Mouse (Mus musculus) heart, embryonic 15.5 days (tissue): ENCODE data around the gene Sp6. TPM values are rescaled to one million over a fixed set of nuclear protein-coding genes. Genes with fewer than 3 reads are reported as not detected.

Source experiments
- ATAC-seq: fragments of 200-750 bp; cut with Nextera tagmentation; replicated peaks from 2 replicates; pipeline ENCODE4 v1.8.0; 2017; ENCODE audit warnings: low read depth, moderate TSS enrichment; ENCODE audit not compliant: insufficient number of reproducible peaks, insufficient read depth, low FRiP score
- H3K27ac ChIP-seq: fragments of 300-500 bp; sonication (generic); 2 replicates; pipeline ENCODE4 v1.5.1; 2015; ENCODE audit warnings: mild to moderate bottlenecking, inconsistent platforms
- H3K27me3 ChIP-seq: fragments of 300-500 bp; sonication (generic); 2 replicates; pipeline ENCODE4 v1.6.1; 2015; ENCODE audit warnings: inconsistent platforms
- H3K36me3 ChIP-seq: fragments of 300-500 bp; sonication (generic); 2 replicates; pipeline ENCODE4 v1.6.1; 2015; ENCODE audit warnings: mild to moderate bottlenecking, inconsistent platforms
- H3K4me1 ChIP-seq: fragments of 300-500 bp; sonication (generic); replicated peaks from 2 replicates; pipeline ENCODE4 v1.6.1; 2015; ENCODE audit warnings: inconsistent platforms
- H3K4me2 ChIP-seq: fragments of 300-500 bp; sonication (generic); 2 replicates; pipeline ENCODE4 v1.6.1; 2015; ENCODE audit warnings: inconsistent platforms, mild to moderate bottlenecking, moderate library complexity
- H3K4me3 ChIP-seq: fragments of 300-500 bp; sonication (generic); 2 replicates; pipeline ENCODE4 v1.5.1; 2015; ENCODE audit warnings: mild to moderate bottlenecking, inconsistent platforms
- H3K9ac ChIP-seq: fragments of 300-500 bp; sonication (generic); 2 replicates; pipeline ENCODE4 v1.6.1; 2015; ENCODE audit warnings: mild to moderate bottlenecking, inconsistent platforms
- H3K9me3 ChIP-seq: fragments of 300-500 bp; sonication (generic); replicated peaks from 2 replicates; pipeline ENCODE4 v1.6.1; 2016; ENCODE audit warnings: inconsistent platforms
- whole genome bisulfite sequencing: fragments of 180-500 bp; shearing (Covaris S2); methylation state at CpG from one replicate; pipeline ENCODE4 v1.1.7; 2015; ENCODE audit warnings: mixed read lengths; 5-methylcytosine and 5-hydroxymethylcytosine counted together
- polyA plus RNA-seq: library from polyadenylated mRNA; unstranded; fragments of >200 nt; fragmentation: Nextera tagmentation; extraction: Ambion mirVana; gene quantifications from 2 replicates; pipeline ENCODE4 v1.2.1, GENCODE M21; 2015

Sp6 gene
- polyA plus RNA-seq, 1 experiment from 2014 or later = 0.09 TPM

DNA sequence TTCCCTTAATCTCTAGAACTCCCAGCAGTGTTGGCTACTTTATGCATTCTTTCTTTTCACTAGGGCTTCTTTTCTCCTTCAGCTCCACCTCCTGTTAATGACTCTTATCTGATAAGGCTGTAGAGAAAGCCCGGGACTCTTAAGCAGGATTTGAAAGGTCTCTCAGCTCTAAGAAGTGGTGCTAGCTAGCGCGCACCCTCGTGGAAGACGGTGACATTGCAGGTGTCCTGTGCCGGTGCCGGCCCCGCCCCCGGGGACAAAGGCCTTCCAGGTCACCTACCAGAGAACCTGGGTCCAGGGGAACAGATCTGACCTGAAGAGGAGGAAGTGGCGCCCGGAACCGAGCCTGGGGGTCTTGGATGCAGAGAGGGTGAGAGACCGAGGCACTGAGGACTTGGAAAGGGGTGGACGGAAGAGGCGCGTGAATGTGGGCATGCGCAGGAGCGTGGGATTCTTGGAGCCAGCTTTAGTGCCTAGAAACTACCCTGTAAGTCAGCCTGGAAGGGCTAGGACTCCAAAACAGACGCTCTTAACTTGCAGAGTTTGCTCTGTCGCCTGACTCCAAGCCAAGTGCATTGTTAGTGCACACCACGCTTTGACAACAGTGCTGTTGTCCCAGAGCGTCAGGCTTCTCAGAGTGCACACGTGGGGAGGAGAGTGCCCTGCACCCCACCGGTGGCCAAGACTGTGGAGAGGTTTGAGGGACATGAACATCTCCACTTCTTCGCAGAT lies 16.7 kb downstream of the Sp6 start, which contains the start of gene Scrn2:
Gene Scrn2 (plus strand): TSS at position 253 of the 732 bp plus-strand sequence.
- H3K9me3 ChIP-seq = no peaks in the 10 kb centered on the region

DNA sequence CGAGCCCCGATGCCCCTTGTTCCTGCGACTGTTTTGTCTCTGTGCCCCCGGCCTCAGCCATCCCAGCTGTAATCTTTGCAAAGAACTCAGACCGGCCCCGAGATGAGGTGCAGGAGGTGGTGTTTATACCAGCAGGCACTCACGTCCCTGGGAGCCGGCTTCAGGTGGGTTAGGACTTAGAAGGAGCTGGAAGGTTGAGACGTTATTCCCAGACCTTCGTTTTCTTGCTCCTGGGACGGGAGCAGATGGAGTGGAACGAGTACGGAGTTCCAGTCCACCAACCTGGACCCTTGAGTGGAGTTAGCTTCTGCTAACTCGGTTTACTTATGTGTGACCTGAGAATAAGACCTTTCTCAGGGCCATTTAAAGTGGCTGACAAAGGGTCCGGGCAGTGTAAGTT lies 17.2 kb downstream of the Sp6 start:
- Histone ChIP-seq H3K9ac (peak overlapping the region; percentile 81), H3K27me3 (peaks cover 4% of the 10 kb centered on the region)

More for the DNA sequence above, 16.7 kb downstream of the Sp6 start, which contains the start of gene Scrn2:
- Histone ChIP-seq H3K4me1 (peaks cover 26% of the 10 kb centered on the region), H3K27me3 (peaks cover 10% of the 10 kb centered on the region), H3K27ac (peak within 1 kb of the TSS; percentile 85), H3K4me3 (peak within 1 kb of the TSS; percentile 84), H3K9ac (peak within 1 kb of the TSS; percentile 81), H3K36me3 (no peaks in the 10 kb centered on the region; the same call in 1 of the 2 replicates), H3K4me2 (peak within 1 kb of the TSS; percentile 75)
- peak; percentile 43 for ATAC-seq
- 2% methylated on average over 25 of the region's 25 CpGs for WGBS

DNA sequence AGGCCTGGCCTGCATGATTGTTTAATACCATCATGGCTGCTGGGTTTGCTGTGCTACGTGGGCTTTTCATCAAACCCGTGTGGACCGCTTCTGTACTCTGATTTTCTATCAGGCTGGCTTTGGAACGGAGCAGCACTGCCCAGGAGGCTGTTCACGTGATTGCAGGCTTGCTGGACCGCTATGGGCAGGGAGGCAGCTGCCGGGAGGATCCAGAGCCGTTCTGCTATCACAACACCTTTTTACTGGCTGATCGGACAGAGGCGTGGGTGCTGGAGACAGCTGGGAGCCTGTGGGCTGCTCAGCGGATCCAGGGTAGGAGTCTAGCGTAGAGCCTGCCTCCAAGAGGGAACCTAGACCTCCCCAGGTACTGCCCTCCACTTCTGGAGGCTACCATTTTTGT lies 18.8 kb downstream of the Sp6 start:
- WGBS = 59% methylated on average over 12 of the region's 12 CpGs
- no peak overlapping the region for H3K27ac ChIP-seq
- no peak for ATAC-seq

More for the DNA sequence above, 17.2 kb downstream of the Sp6 start:
- peak overlapping the region; percentile 75 for H3K4me2 ChIP-seq
- peak overlapping the region; percentile 85 for H3K27ac ChIP-seq
- peaks cover 20% of the 10 kb centered on the region for H3K4me1 ChIP-seq
- H3K36me3 ChIP-seq = no peaks in the 10 kb centered on the region; the same call in 1 of the 2 replicates
- H3K9me3 ChIP-seq = no peaks in the 10 kb centered on the region
- WGBS = 18% methylated on average over 15 of the region's 15 CpGs
- peak overlapping the region; percentile 84 for H3K4me3 ChIP-seq
- ATAC-seq = no peak

DNA sequence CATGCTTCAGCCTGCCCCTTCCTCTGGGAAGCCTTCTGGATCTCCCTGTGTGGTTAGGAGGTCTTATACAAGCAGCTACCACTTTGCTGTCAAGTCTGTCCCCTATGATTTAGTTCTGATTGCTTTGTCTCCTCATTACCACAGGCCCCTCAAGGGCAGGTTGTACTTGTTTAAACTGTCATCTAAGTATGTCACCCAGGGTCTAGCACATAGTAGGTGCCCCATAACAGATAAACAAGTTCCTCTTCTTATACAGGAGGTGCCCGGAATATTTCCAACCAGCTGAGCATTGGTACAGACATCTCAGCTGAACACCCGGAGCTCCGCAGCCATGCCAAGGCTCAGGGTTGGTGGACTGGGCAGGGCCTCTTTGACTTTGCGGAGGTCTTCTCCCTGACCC lies 19.3 kb downstream of the Sp6 start:
- Histone ChIP-seq H3K27me3 (no peaks in the 10 kb centered on the region), H3K9me3 (no peaks in the 10 kb centered on the region), H3K4me2 (no peak overlapping the region), H3K4me3 (no peak overlapping the region), H3K4me1 (peaks cover 12% of the 10 kb centered on the region), H3K36me3 (no peaks in the 10 kb centered on the region; the same call in 1 of the 2 replicates), H3K27ac (no peak overlapping the region), H3K9ac (no peak overlapping the region)
- 87% methylated on average over 4 of the region's 4 CpGs for WGBS
- no peak for ATAC-seq

More for the DNA sequence above, 18.8 kb downstream of the Sp6 start:
- no peak overlapping the region for H3K4me3 ChIP-seq
- H3K9ac ChIP-seq = no peak overlapping the region
- H3K36me3 ChIP-seq = no peaks in the 10 kb centered on the region; the same call in 1 of the 2 replicates
- H3K9me3 ChIP-seq = no peaks in the 10 kb centered on the region
- H3K4me2 ChIP-seq = no peak overlapping the region
- no peaks in the 10 kb centered on the region for H3K27me3 ChIP-seq
- peaks cover 12% of the 10 kb centered on the region for H3K4me1 ChIP-seq

DNA sequence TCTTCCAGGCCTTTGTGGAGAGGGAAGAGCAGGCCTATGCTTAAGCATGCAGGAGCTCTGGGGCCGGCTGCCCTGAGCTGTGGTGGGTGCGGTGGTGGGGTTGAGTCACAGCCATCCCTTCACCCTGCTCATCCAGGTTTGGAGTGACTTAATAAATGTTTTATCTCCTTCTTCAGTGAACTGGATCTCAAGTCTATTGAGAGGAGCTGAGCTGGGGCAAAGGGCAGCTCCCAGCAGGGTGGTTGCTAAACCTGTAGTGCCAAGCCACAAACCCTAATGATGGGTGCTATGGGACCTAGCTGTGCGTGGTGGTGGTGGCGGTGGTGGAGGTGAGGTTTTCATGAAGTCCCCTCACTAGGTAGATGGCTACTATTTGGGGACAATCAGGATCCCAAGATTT lies 20.6 kb downstream of the Sp6 start:
- ATAC-seq = no peak
- 80% methylated on average over 4 of the region's 4 CpGs for WGBS
- Histone ChIP-seq H3K4me2 (no peak overlapping the region), H3K27ac (no peak overlapping the region), H3K9ac (no peak overlapping the region), H3K9me3 (no peaks in the 10 kb centered on the region), H3K36me3 (no peaks in the 10 kb centered on the region; the same call in 1 of the 2 replicates), H3K27me3 (no peaks in the 10 kb centered on the region), H3K4me1 (peaks cover 12% of the 10 kb centered on the region), H3K4me3 (no peak overlapping the region)

DNA sequence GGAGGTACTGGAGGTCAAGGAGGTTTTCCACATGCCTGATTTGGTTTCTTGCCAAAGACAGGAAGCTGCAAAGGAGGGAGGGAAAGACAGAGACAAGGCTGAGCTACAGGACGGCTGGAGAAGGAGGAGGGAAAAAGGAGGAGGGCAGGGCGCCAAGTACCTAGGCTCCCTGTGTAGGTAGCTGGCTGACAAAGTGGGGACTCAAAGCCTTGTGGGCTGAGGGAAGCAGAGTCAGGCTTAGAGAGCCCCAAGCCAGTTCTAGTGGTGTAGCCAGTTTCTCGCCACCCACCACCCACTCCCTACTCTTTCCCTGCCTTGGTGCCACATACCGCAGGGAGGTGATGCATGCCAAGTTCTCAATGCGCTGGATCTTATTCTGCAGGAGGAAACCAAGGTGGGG lies 22.9 kb downstream of the Sp6 start:
- no peak for ATAC-seq
- WGBS = 64% methylated on average over 5 of the region's 5 CpGs
- Histone ChIP-seq H3K9me3 (no peaks in the 10 kb centered on the region), H3K27ac (no peak overlapping the region), H3K9ac (no peak overlapping the region), H3K4me1 (peaks cover 7% of the 10 kb centered on the region; the same call in 1 of the 2 replicates), H3K36me3 (no peaks in the 10 kb centered on the region; the same call in 1 of the 2 replicates), H3K27me3 (no peaks in the 10 kb centered on the region), H3K4me3 (no peak overlapping the region), H3K4me2 (no peak overlapping the region)

DNA sequence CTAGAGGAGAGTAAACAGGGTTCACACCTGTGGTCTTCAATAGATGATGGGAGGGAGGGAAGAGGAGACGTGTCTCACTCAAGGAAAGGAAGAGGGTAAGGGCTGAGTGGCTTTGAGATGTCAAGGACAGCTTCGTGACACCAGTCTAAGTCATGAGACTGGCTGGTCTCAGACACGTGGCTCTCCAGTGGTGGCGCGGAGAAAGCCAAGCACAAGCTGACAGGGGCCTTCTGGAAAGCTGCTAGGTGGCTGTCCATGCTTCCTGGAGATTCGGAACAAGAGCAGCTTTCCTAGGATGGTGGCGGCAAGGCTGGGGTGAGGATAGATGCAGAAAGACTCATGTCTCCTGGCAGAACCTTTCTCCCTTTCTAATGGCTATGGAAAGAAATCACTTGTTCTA lies 25.7 kb downstream of the Sp6 start:
- H3K9me3 ChIP-seq = no peaks in the 10 kb centered on the region
- no peak overlapping the region for H3K4me3 ChIP-seq
- no peak overlapping the region for H3K9ac ChIP-seq
- ATAC-seq = no peak
- H3K4me1 ChIP-seq = peaks cover 13% of the 10 kb centered on the region
- 55% methylated on average over 7 of the region's 7 CpGs for WGBS
- no peaks in the 10 kb centered on the region for H3K27me3 ChIP-seq
- H3K4me2 ChIP-seq = no peak overlapping the region
- H3K27ac ChIP-seq = no peak overlapping the region
- H3K36me3 ChIP-seq = no peaks in the 10 kb centered on the region; the same call in 1 of the 2 replicates

DNA sequence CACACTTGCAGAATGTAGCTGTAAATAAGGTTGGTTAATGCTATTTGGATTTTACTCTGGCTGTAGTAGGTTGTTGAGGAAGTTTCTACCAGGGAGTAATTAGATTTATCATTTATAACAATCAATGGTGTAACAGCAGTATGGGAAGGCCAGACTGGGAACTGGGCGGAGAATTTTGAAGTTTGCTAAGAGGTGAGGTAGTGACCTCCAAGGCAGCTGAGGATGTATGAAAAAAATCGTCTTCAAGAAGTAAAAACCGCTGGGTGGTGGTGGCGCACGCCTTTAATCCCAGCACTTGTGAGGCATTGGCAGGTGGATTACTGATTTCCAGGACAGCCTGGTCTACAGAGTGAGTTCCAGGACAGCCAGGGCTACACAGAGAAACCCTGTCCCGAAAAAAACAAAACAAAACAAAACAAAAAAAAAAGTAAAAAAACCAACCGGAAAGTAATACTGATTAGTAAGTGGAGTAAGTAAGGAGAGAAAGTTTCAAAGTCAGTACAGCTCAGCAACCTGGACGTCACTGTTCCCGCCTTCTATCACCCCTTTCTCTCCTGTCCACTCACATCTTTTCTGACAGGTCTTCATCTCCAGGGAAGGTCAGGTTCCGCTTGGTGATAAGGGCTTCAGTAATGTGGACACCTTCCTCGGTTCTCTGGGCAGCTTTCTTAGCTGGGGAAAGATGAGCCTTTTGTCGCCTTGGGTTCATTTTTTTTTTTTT lies 27.3 kb downstream of the Sp6 start:
- Histone ChIP-seq H3K4me1 (peaks cover 13% of the 10 kb centered on the region), H3K36me3 (peaks cover 8% of the 10 kb centered on the region; the same call in 1 of the 2 replicates), H3K9me3 (no peaks in the 10 kb centered on the region), H3K27ac (no peak overlapping the region), H3K27me3 (no peaks in the 10 kb centered on the region), H3K9ac (peak overlapping the region; percentile 49; the same call in 1 of the 2 replicates), H3K4me2 (peak overlapping the region; percentile 95), H3K4me3 (peak overlapping the region; percentile 94)
- ATAC-seq = no peak
- WGBS = 36% methylated on average over 12 of the region's 12 CpGs

DNA sequence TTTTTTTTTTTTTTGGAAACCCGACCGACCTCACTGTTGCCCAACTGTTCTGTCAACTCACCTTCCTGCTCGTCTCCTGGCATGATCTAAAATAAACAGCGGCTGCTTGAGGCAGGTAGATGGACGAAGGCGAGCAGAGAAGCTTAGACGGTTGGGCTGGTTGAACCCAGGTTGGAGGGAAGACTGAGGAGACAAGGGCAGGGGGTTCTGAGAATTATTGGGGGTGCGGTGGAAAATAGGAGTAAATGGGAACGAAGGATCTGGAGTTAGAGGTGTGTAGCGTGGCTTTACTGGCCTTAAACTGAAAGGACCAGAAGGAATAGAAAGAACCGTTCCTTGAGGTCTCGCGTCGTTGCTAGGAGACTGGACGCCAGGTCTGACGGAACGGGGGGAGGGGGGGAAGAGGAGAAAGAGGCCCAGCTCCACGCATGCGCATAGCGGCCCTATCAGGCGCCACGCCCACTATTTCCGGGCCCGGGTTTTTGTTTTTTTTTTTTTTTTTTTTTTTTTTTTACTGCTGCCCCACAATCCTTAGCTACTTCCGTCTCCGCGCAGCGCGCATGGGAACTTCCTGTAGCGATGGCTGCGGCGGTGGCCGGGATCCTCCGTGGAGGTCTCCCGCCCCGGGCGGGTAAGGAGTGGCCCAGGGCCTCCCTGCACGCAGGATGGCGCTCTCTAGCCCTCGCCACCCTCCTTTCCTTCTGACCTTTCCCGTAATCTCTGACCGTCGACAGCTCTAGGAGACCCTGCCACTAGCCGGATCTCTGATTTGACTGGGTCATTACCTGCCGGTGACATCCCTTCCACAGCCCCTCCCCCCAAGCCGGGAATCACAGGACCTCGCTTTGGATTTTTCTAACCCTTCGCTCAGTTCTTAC lies 28.1 kb downstream of the Sp6 start, which contains the start of the genes Lrrc46 and Mrpl10:
Gene Lrrc46 (minus strand): TSS at position 386 of the 878 bp plus-strand sequence.
Gene Mrpl10 (plus strand): TSS at position 539 of the 878 bp plus-strand sequence.
- Histone ChIP-seq H3K4me1 (peaks cover 13% of the 10 kb centered on the region), H3K9me3 (no peaks in the 10 kb centered on the region), H3K27ac (peak within 1 kb of the TSS; percentile 65), H3K9ac (peak within 1 kb of the TSS; percentile 97), H3K36me3 (peaks cover 8% of the 10 kb centered on the region; the same call in 1 of the 2 replicates), H3K4me2 (peak within 1 kb of the TSS; percentile 95), H3K4me3 (peak within 1 kb of the TSS; percentile 94), H3K27me3 (no peaks in the 10 kb centered on the region)
- ATAC-seq = peak; percentile 87
- under 1% methylated on average over 48 of the region's 48 CpGs for WGBS

DNA sequence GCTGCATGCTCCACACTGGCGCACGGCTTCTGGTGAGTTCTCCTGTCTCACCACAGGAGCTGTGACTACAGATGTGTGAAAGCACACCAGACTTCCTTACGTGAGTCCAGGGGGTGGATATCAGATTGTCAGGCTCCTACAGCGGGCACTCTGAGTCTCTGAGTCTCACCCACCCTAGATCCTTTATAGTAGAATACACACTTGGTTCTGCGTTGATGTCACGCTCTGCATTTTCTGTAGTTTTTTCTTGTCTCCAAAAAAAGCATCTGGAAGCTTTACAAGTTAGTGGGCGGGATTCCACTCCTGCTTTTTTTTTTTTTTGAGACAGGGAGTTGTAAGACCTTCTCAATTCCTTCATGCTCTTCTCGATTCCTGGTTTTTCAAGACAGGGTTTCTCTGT lies 31.7 kb downstream of the Sp6 start:
- 91% methylated on average over 8 of the region's 8 CpGs for WGBS
- ATAC-seq = no peak
- Histone ChIP-seq H3K36me3 (peaks cover 11% of the 10 kb centered on the region), H3K9me3 (no peaks in the 10 kb centered on the region), H3K9ac (no peak overlapping the region), H3K27ac (no peak overlapping the region), H3K27me3 (no peaks in the 10 kb centered on the region), H3K4me2 (no peak overlapping the region), H3K4me1 (peaks cover 13% of the 10 kb centered on the region), H3K4me3 (no peak overlapping the region)
